Mouse (Mus musculus) hindbrain, embryonic 14.5 days (tissue): ENCODE measurements around the gene Paqr9. TPM values are rescaled to one million over a fixed set of nuclear protein-coding genes. Genes with fewer than 3 reads are reported as not detected.

Experiments used
- ATAC-seq: fragments of 200-750 bp; cut with Nextera tagmentation; 2 replicates; pipeline ENCODE4 v1.8.0; 2017; ENCODE audit warnings: moderate number of reproducible peaks, mild to moderate bottlenecking, moderate TSS enrichment, moderate library complexity; ENCODE audit not compliant: low FRiP score
- DNase-seq: peaks from one replicate; pipeline ENCODE4 v3.0.0-alpha.2; 2015; ENCODE audit warnings: low spot score
- H3K27ac ChIP-seq: fragments of 300-500 bp; sonication (generic); 2 replicates; pipeline ENCODE4 v1.5.1; 2014; ENCODE audit warnings: mild to moderate bottlenecking, moderate library complexity
- H3K27me3 ChIP-seq: fragments of 300-500 bp; sonication (generic); 2 replicates; pipeline ENCODE4 v1.6.1; 2014; ENCODE audit warnings: mild to moderate bottlenecking, low read length, mixed read lengths; ENCODE audit not compliant: control insufficient read depth, insufficient read depth
- H3K36me3 ChIP-seq: fragments of 300-500 bp; sonication (generic); replicated peaks from 2 replicates; pipeline ENCODE4 v1.6.1; 2014; ENCODE audit not compliant: control insufficient read depth, insufficient read depth
- H3K4me1 ChIP-seq: fragments of 300-500 bp; sonication (generic); replicated peaks from 2 replicates; pipeline ENCODE4 v1.6.1; 2014; ENCODE audit warnings: antibody characterized with exemption, low read length, mixed read lengths; ENCODE audit not compliant: control insufficient read depth, insufficient read depth
- H3K4me2 ChIP-seq: fragments of 300-500 bp; sonication (generic); replicated peaks from 2 replicates; pipeline ENCODE4 v1.6.1; 2014; ENCODE audit warnings: mild to moderate bottlenecking, moderate library complexity
- H3K4me3 ChIP-seq: fragments of 300-500 bp; sonication (generic); replicated peaks from 2 replicates; pipeline ENCODE4 v1.5.1; 2014; ENCODE audit warnings: mild to moderate bottlenecking, low read length
- H3K9ac ChIP-seq: fragments of 300-500 bp; sonication (generic); 2 replicates; pipeline ENCODE4 v1.6.1; 2014
- H3K9me3 ChIP-seq: fragments of 300-500 bp; sonication (generic); 2 replicates; pipeline ENCODE4 v1.6.1; 2016; ENCODE audit warnings: low read length; ENCODE audit not compliant: control insufficient read depth
- WGBS: fragments of 180-500 bp; shearing (Covaris S2); extraction: QIAGEN DNeasy Blood & Tissue Kit; methylation state at CpG from one replicate; pipeline ENCODE4 v1.1.7; 2014; 5-methylcytosine and 5-hydroxymethylcytosine counted together
- polyA plus RNA-seq: library from polyadenylated mRNA; unstranded; fragments of >200 nt; fragmentation: Nextera tagmentation; extraction: Ambion mirVana; gene quantifications from 2 replicates; pipeline ENCODE4 v1.2.1, GENCODE M21; 2014

Gene Paqr9
- polyA plus RNA-seq, 1 experiment from 2014 or later: 8.7 TPM

GRCm38 (mm10) chr9:95541650-95542432, 17.6 kb upstream of the Paqr9 start:
- peak overlapping the region; percentile 49 for H3K27ac ChIP-seq
- 0 out of 2 replicates have a peak, but pooled peaks cover 3% of the 10 kb centered on the region for H3K4me1 ChIP-seq
- H3K36me3 ChIP-seq: no peaks in the 10 kb centered on the region
- DNase-seq (no peak), ATAC-seq (no peak)
- H3K4me3 ChIP-seq: no peak overlapping the region
- no peaks in the 10 kb centered on the region for H3K9me3 ChIP-seq
- no peaks in the 10 kb centered on the region for H3K27me3 ChIP-seq
- H3K9ac ChIP-seq: no peak overlapping the region
- H3K4me2 ChIP-seq: no peak overlapping the region
- 64% methylated on average over 15 of the region's 15 CpGs for WGBS

GRCm38 (mm10) chr9:95542475-95542874, 17.0 kb upstream of the Paqr9 start:
- 0 out of 2 replicates have a peak overlapping the region, but pooled peaks have one; percentile 16 for H3K9ac ChIP-seq
- ATAC-seq: no peak
- no peak overlapping the region for H3K27ac ChIP-seq
- DNase-seq: no peak
- WGBS: 70% methylated on average over 6 of the region's 6 CpGs
- H3K27me3 ChIP-seq: no peaks in the 10 kb centered on the region
- H3K4me3 ChIP-seq: no peak overlapping the region
- no peak overlapping the region for H3K4me2 ChIP-seq
- H3K36me3 ChIP-seq: no peaks in the 10 kb centered on the region
- 0 out of 2 replicates have a peak, but pooled peaks cover 3% of the 10 kb centered on the region for H3K4me1 ChIP-seq
- no peaks in the 10 kb centered on the region for H3K9me3 ChIP-seq

GRCm38 (mm10) chr9:95544598-95544997, 14.9 kb upstream of the Paqr9 start:
- Histone ChIP-seq H3K4me2 (no peak overlapping the region), H3K36me3 (no peaks in the 10 kb centered on the region), H3K4me3 (no peak overlapping the region), H3K27ac (no peak overlapping the region), H3K27me3 (no peaks in the 10 kb centered on the region), H3K9ac (no peak overlapping the region), H3K4me1 (0 out of 2 replicates have a peak, but pooled peaks cover 3% of the 10 kb centered on the region), H3K9me3 (no peaks in the 10 kb centered on the region)
- ATAC-seq (no peak), DNase-seq (no peak)
- WGBS: 92% methylated on average over 4 of the region's 4 CpGs

- Histone ChIP-seq H3K36me3 (no peaks in the 10 kb centered on the region), H3K4me2 (no peak overlapping the region), H3K4me3 (no peak overlapping the region), H3K4me1 (0 out of 2 replicates have a peak, but pooled peaks cover 3% of the 10 kb centered on the region), H3K9me3 (no peaks in the 10 kb centered on the region), H3K9ac (no peak overlapping the region), H3K27me3 (no peaks in the 10 kb centered on the region), H3K27ac (no peak overlapping the region)
- DNase-seq (no peak), ATAC-seq (no peak)
- 60% methylated on average over 7 of the region's 7 CpGs for WGBS
These were observed 12.8 kb upstream of the Paqr9 start for GRCm38 (mm10) chr9:95546679-95547078.

- DNase-seq: no peak
- Histone ChIP-seq H3K9me3 (no peaks in the 10 kb centered on the region), H3K4me2 (no peak overlapping the region), H3K4me3 (no peak overlapping the region), H3K27me3 (no peaks in the 10 kb centered on the region), H3K4me1 (no peaks in the 10 kb centered on the region), H3K36me3 (no peaks in the 10 kb centered on the region), H3K9ac (no peak overlapping the region), H3K27ac (no peak overlapping the region)
- WGBS: 59% methylated on average over 15 of the region's 15 CpGs
- no peak for ATAC-seq
These were observed 9.6 kb upstream of the Paqr9 start for GRCm38 (mm10) chr9:95549626-95550411.

- Histone ChIP-seq H3K9me3 (no peaks in the 10 kb centered on the region), H3K27me3 (no peaks in the 10 kb centered on the region), H3K27ac (no peak overlapping the region), H3K36me3 (no peaks in the 10 kb centered on the region), H3K9ac (no peak overlapping the region), H3K4me2 (no peak overlapping the region), H3K4me1 (no peaks in the 10 kb centered on the region), H3K4me3 (no peak overlapping the region)
- ATAC-seq (no peak), DNase-seq (no peak)
- 71% methylated on average over 9 of the region's 9 CpGs for WGBS
These were observed 8.3 kb upstream of the Paqr9 start for GRCm38 (mm10) chr9:95550856-95551774.

GRCm38 (mm10) chr9:95552175-95552705, 7.2 kb upstream of the Paqr9 start:
- Histone ChIP-seq H3K27me3 (peaks cover 5% of the 10 kb centered on the region; the same call in 1 of the 2 replicates), H3K4me3 (no peak overlapping the region), H3K4me2 (no peak overlapping the region), H3K36me3 (no peaks in the 10 kb centered on the region), H3K9me3 (no peaks in the 10 kb centered on the region), H3K27ac (no peak overlapping the region), H3K9ac (no peak overlapping the region), H3K4me1 (no peaks in the 10 kb centered on the region)
- no peak for ATAC-seq
- WGBS: 72% methylated on average over 10 of the region's 10 CpGs
- DNase-seq: no peak

- H3K4me1 ChIP-seq: 0 out of 2 replicates have a peak, but pooled peaks cover 4% of the 10 kb centered on the region
- no peaks in the 10 kb centered on the region for H3K9me3 ChIP-seq
- ATAC-seq (no peak), DNase-seq (no peak)
- H3K36me3 ChIP-seq: no peaks in the 10 kb centered on the region
- H3K4me2 ChIP-seq: no peak overlapping the region
- H3K27me3 ChIP-seq: peaks cover 19% of the 10 kb centered on the region
- no peak overlapping the region for H3K4me3 ChIP-seq
- H3K27ac ChIP-seq: no peak overlapping the region
- 82% methylated on average over 18 of the region's 18 CpGs for WGBS
- no peak overlapping the region for H3K9ac ChIP-seq
These were observed 4.9 kb upstream of the Paqr9 start for GRCm38 (mm10) chr9:95554231-95555221.
